Mouse (Mus musculus) small intestine, adult 2 months (tissue): ENCODE measurements around the gene Gm19935. TPM values are rescaled to one million over a fixed set of nuclear protein-coding genes. Genes with fewer than 3 reads are reported as not detected.

ENCODE experiments used
- H3K27ac ChIP-seq: fragments of 200-500 bp; 2 replicates; pipeline ENCODE4 v1.5.1; 2012; ENCODE audit warnings: low read depth, low read length, control low read depth, inconsistent platforms; ENCODE audit not compliant: insufficient read depth
- H3K27me3 ChIP-seq: fragments of 200-500 bp; 2 replicates; pipeline ENCODE4 v1.6.1; 2012; ENCODE audit warnings: mild to moderate bottlenecking, moderate library complexity, low read length, inconsistent platforms; ENCODE audit not compliant: control insufficient read depth, insufficient read depth
- H3K36me3 ChIP-seq: fragments of 200-500 bp; 2 replicates; pipeline ENCODE4 v1.6.1; 2012; ENCODE audit warnings: mild to moderate bottlenecking, low read length, control low read depth, inconsistent platforms; ENCODE audit not compliant: control insufficient read depth, insufficient read depth
- H3K4me1 ChIP-seq: fragments of 200-500 bp; 2 replicates; pipeline ENCODE4 v1.6.1; 2012; ENCODE audit warnings: low read length, inconsistent platforms, mixed read lengths; ENCODE audit not compliant: control insufficient read depth, insufficient read depth, insufficient read length
- H3K4me3 ChIP-seq: fragments of 200-500 bp; 2 replicates; pipeline ENCODE4 v1.5.1; 2012; ENCODE audit warnings: low read depth, mild to moderate bottlenecking, control low read depth, inconsistent platforms, low read length, moderate library complexity
- CTCF ChIP-seq: fragments of 200-500 bp; IDR thresholded peaks from 2 replicates; pipeline ENCODE4 v1.5.1; 2012; ENCODE audit warnings: low read depth, mild to moderate bottlenecking, control low read depth, inconsistent platforms, low read length, moderate library complexity, mixed read lengths; ENCODE audit not compliant: insufficient replicate concordance, insufficient read length; ENCODE audit errors: extremely low read depth
- POLR2A ChIP-seq: fragments of 200-500 bp; IDR thresholded peaks from 2 replicates; pipeline ENCODE4 v1.6.1; 2012; ENCODE audit warnings: low read depth, mild to moderate bottlenecking, control low read depth, inconsistent platforms, low read length, moderate library complexity
- WGBS: fragments of 180-500 bp; shearing (Covaris S2); methylation state at CpG from one replicate; pipeline ENCODE4 v1.1.7; 2018; 5-methylcytosine and 5-hydroxymethylcytosine counted together
- polyA plus RNA-seq: library from polyadenylated mRNA; depleted of rRNA; stranded (reverse); fragments of >200 nt; gene quantifications from 2 replicates; pipeline ENCODE4 v1.2.3, GENCODE M21; 2012

Gene Gm19935
- polyA plus RNA-seq, 1 experiment = not detected

DNA sequence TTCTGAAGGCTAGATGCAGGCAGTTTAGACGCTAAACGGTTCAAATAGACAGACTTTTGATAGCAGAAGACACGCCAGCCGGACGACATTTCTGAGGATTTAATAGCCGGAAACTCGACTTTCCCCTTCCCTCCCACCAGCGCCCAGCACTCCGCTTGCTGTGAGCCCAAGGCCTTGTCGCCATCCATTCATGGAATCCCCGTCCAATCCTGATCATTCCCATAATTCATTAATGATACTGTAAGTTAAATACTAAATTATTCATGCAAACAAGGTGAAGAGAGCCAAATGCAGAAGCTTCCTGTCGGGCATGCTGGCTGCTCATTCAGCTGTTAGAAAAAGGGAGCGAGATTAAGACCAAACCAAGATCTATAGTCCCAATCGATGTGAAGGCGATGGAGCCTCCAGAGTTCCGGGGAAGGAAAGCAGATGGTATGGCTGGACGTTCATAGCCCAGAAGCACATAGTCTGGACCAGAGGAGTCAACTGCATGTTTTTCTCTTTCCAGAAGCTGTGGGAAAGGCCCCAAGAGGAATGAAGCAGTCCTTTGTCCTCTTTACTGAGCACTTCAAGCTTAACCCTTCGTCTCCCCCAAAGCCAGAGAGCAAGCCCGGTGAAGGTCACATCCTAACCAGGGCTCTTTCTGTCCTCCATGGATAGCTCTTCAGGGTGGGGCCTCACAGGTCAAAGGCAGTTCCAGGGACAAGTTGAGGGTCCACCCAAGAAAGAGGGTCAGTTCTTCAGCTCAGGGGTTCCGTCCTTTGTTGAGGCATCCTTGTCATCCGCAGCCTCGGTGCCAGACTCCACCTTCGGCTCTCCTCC, 921 bp downstream of the Gm19935 start:
- Histone ChIP-seq H3K4me1 (no peaks in the 10 kb centered on the region), H3K36me3 (no peaks in the 10 kb centered on the region), H3K4me3 (no peak overlapping the region), H3K27ac (no peak overlapping the region), H3K27me3 (no peaks in the 10 kb centered on the region)
- WGBS = 81% methylated on average over 23 of the region's 23 CpGs
- TF ChIP-seq CTCF = no peak
- no peak for TF ChIP-seq POLR2A

DNA sequence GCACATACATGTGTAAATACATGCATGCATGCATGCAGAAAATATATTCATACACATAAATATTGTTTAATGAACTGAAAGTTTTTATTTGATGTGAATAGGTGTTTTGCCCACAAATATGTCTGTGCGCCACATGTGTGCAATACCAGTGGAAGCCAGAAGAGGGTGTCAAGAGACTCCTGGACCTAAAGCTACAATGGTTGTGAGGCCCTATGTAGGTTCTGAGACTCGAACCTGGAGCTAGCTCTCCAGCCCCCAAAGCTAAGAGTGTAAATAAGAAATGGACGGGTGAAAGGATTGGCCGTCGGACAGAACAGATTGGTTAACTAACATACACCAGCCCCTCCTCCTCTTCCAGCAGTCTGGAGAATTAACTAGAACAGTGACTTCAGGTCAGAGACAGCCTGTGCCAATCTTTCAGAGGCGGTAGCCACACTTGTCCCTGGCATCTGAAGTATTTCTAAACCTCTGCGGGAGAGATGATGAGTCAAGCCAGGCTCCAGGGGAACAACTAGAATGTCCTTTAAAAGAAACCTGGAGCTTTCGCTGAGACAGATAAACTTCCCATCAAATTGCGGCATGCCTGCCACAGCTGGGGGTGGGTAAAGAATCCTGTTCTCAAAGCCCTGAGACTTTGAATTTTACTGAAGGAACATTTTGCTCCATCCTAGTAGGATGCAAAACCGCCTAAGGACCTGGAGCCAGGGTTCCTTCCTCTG, 3.4 kb downstream of the Gm19935 start:
- Histone ChIP-seq H3K4me3 (no peak overlapping the region), H3K36me3 (no peaks in the 10 kb centered on the region), H3K4me1 (no peaks in the 10 kb centered on the region), H3K27me3 (no peaks in the 10 kb centered on the region), H3K27ac (no peak overlapping the region)
- 91% methylated on average over 10 of the region's 10 CpGs for WGBS
- TF ChIP-seq POLR2A = no peak
- peak; percentile 14; the same call in 1 of the 2 replicates for TF ChIP-seq CTCF

DNA sequence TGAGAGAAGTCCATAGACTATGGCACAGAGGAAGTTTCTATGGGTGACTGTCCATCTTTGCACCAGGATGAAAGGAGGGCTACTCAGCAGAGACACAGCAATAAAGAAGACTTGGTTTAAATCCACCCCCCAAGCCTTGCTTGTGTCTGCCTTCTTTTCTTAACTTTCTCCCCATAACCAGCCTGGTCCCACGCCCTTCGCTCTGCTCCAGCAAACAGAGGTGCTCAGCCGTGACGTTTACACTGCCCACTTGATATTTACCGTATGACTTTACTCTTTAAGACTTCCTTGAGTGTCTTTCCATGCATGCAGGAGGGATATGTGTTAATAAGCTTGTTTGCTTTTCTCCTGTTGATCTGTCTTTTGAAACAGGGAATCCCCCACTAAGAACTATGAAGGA, 17.7 kb downstream of the Gm19935 start:
- no peaks in the 10 kb centered on the region for H3K36me3 ChIP-seq
- no peaks in the 10 kb centered on the region for H3K27me3 ChIP-seq
- peaks cover 5% of the 10 kb centered on the region; the same call in 1 of the 2 replicates for H3K4me1 ChIP-seq
- no peak overlapping the region for H3K27ac ChIP-seq
- TF ChIP-seq POLR2A (no peak), CTCF (no peak)
- WGBS = 68% methylated on average over 5 of the region's 5 CpGs
- no peak overlapping the region for H3K4me3 ChIP-seq

GRCm38 (mm10) chr8:90794990-90795861, 22.0 kb downstream of the Gm19935 start:
- WGBS = 11% methylated on average over 12 of the region's 12 CpGs
- TF ChIP-seq POLR2A (no peak), CTCF (peak; percentile 86; the same call in 1 of the 2 replicates)
- H3K36me3 ChIP-seq = no peaks in the 10 kb centered on the region
- peak overlapping the region; percentile 49 for H3K4me3 ChIP-seq
- 0 out of 2 replicates have a peak overlapping the region, but pooled peaks have one; percentile 11 for H3K27ac ChIP-seq
- no peaks in the 10 kb centered on the region for H3K27me3 ChIP-seq
- peaks cover 5% of the 10 kb centered on the region; the same call in 1 of the 2 replicates for H3K4me1 ChIP-seq

- Histone ChIP-seq H3K4me1 (peaks cover 5% of the 10 kb centered on the region; the same call in 1 of the 2 replicates), H3K4me3 (no peak overlapping the region), H3K36me3 (no peaks in the 10 kb centered on the region), H3K27me3 (no peaks in the 10 kb centered on the region), H3K27ac (no peak overlapping the region)
- TF ChIP-seq POLR2A (no peak), CTCF (peak; percentile 91)
- 9% methylated on average over 3 of the region's 3 CpGs for WGBS
Observed at GRCm38 (mm10) chr8:90793710-90794109, 23.5 kb downstream of the Gm19935 start.

GRCm38 (mm10) chr8:90791616-90792015, 25.6 kb downstream of the Gm19935 start:
- Histone ChIP-seq H3K36me3 (no peaks in the 10 kb centered on the region), H3K4me1 (peaks cover 5% of the 10 kb centered on the region; the same call in 1 of the 2 replicates), H3K27ac (no peak overlapping the region), H3K4me3 (no peak overlapping the region), H3K27me3 (no peaks in the 10 kb centered on the region)
- TF ChIP-seq CTCF = no peak
- no peak for TF ChIP-seq POLR2A
- WGBS = 96% methylated on average over 1 of the region's 1 CpGs
